Mouse (Mus musculus): ENCODE data around the gene Gm10073. TPM values are rescaled to one million over a fixed set of nuclear protein-coding genes. Genes with fewer than 3 reads are reported as not detected.

Gene Gm10073
- 100 to 1,000 TPM in 1 of 2 experiments, 10 to 100 TPM in 1; 80.3 to 102 TPM for total RNA-seq (2023)

GRCm38 (mm10) chr8:106573168-106573567, at the start of gene Gm10073:
Gene Gm10073, minus strand, starts transcription at chr8:106573461.

GRCm38 (mm10) chr8:106603131-106603819, 30.0 kb upstream of the Gm10073 start, which contains the start of gene Cdh1:
Gene Cdh1, plus strand, starts transcription at chr8:106603351.

Other genes starting within 250 kb of the Gm10073 start
- gene Smpd3, start 235.5 kb downstream of the Gm10073 start, total RNA-seq (2023): 1 to 10 TPM in 1 of 2 experiments, under 1 TPM in 1; 0.97 to 1.2 TPM
- gene Zfp90, start 158.1 kb downstream of the Gm10073 start, total RNA-seq (2023): 1 to 10 TPM; 3.9 to 4.4 TPM
- gene 6030452D12Rik, start 72.9 kb downstream of the Gm10073 start, total RNA-seq (2023): not detected
- not detected for gene Cdh3, start 62.6 kb downstream of the Gm10073 start, total RNA-seq (2023)
- gene Cdh1, start 29.9 kb upstream of the Gm10073 start, total RNA-seq (2023): 1 to 10 TPM; 2.0 to 2.7 TPM
- gene Tango6, start 109.6 kb upstream of the Gm10073 start, total RNA-seq (2023): 1 to 10 TPM; 7.2 to 7.5 TPM

All from neutrophil, adult 83 days (primary cell).